Comparison of ENCODE assay signal across 8 mouse cellular contexts in genomic region chr7:15945211-15945610, GRCm38 (mm10). TPM values are rescaled to one million over a fixed set of nuclear protein-coding genes. Genes with fewer than 3 reads are reported as not detected.
DNase-seq lines count a peak whose midpoint lies in the region; ATAC-seq and TF ChIP-seq lines count a peak whose summit lies in the region.

No protein-coding gene starts in this region.

- TF ChIP-seq CTCF in MEL (IDR thresholded peaks at IDR 0.05 in 2 of 3, conservative IDR thresholded peaks at IDR 0.05 in 1 of 3; ENCODE audit: control insufficient read depth in 1 of 3, insufficient read depth in 1 of 3, low read depth in 2 of 3, low read length in 3 of 3, poor library complexity in 1 of 3, severe bottlenecking in 1 of 3): no peak
- no peak for TF ChIP-seq CTCF in forebrain, postnatal 0 days (IDR thresholded peaks at IDR 0.05; ENCODE audit: low read depth)

- DNase-seq in heart, adult 8-10 months (ENCODE audit: low spot score): no peak
- no peak for DNase-seq in MEL (ENCODE audit: low read depth, low spot score)
- DNase-seq in forebrain, postnatal 0 days: no peak
- no peak for DNase-seq in midbrain, embryonic 10.5 days (ENCODE audit: low spot score)
- DNase-seq in right cerebral cortex, adult 18-20 months: no peak
- no peak for DNase-seq in T-cell, adult 2 months (ENCODE audit: low spot score)
- no peak for DNase-seq in left cerebral cortex, adult 11 months (ENCODE audit: low spot score)

- no peak for TF ChIP-seq EP300 in MEL (IDR thresholded peaks at IDR 0.05; ENCODE audit: low read depth in 1 of 2, low read length in 2 of 2)

- no peak for TF ChIP-seq RAD21 in MEL (IDR thresholded peaks at IDR 0.05; ENCODE audit: low read depth, low read length)

- no peak for ATAC-seq in heart, embryonic 15.5 days (replicated peaks; ENCODE audit: insufficient number of reproducible peaks, insufficient read depth, low FRiP score, low read depth)
- ATAC-seq in forebrain, postnatal 0 days: no peak

- WGBS in heart, embryonic 15.5 days: 5% methylated on average over 8 of the region's 8 CpGs
- WGBS in forebrain, postnatal 0 days: 6% methylated on average over 8 of the region's 8 CpGs
- 9% methylated on average over 8 of the region's 8 CpGs for WGBS in midbrain, embryonic 10.5 days

- TF ChIP-seq POLR2A in MEL (IDR thresholded peaks at IDR 0.05; ENCODE audit: control insufficient read depth in 1 of 2, insufficient read depth in 1 of 2, low read depth in 1 of 2, low read length in 2 of 2, poor library complexity in 1 of 2): no peak

- H3K9me3 ChIP-seq in heart, embryonic 15.5 days (replicated peaks): no peaks in the 10 kb centered on the region
- H3K9me3 ChIP-seq in MEL (replicated peaks; ENCODE audit: insufficient read depth, low read length): no peaks in the 10 kb centered on the region
- no peaks in the 10 kb centered on the region for H3K9me3 ChIP-seq in forebrain, postnatal 0 days (ENCODE audit: low read length)
- no peaks in the 10 kb centered on the region for H3K9me3 ChIP-seq in midbrain, embryonic 10.5 days (replicated peaks)

- peak overlapping the region; percentile 85 for H3K4me3 ChIP-seq in heart, embryonic 15.5 days
- peak overlapping the region; percentile 96 to 98 for H3K4me3 ChIP-seq in MEL (ENCODE audit: control insufficient read depth in 1 of 2, insufficient read depth in 1 of 2, low read depth in 2 of 2, low read length in 2 of 2)
- H3K4me3 ChIP-seq in forebrain, postnatal 0 days (ENCODE audit: low read depth, low read length): peak overlapping the region; percentile 79
- peak overlapping the region; percentile 77 for H3K4me3 ChIP-seq in midbrain, embryonic 10.5 days

- peaks cover 52% of the 10 kb centered on the region for H3K36me3 ChIP-seq in heart, embryonic 15.5 days
- H3K36me3 ChIP-seq in MEL (ENCODE audit: control insufficient read depth in 1 of 2, insufficient read depth in 2 of 2, low read length in 2 of 2): peaks cover 4 to 38% of the 10 kb centered on the region in 2 experiments; a peak in 3 of 4 replicates
- H3K36me3 ChIP-seq in forebrain, postnatal 0 days (ENCODE audit: insufficient read depth): peaks cover 36% of the 10 kb centered on the region
- peaks cover 43% of the 10 kb centered on the region for H3K36me3 ChIP-seq in midbrain, embryonic 10.5 days

- peaks cover 25% of the 10 kb centered on the region for H3K79me2 ChIP-seq in MEL (ENCODE audit: control insufficient read depth, insufficient read depth, low read length, poor library complexity)

- H3K4me2 ChIP-seq in heart, embryonic 15.5 days: peak overlapping the region; percentile 67
- peak overlapping the region; percentile 73 for H3K4me2 ChIP-seq in forebrain, postnatal 0 days (ENCODE audit: low read depth)

- H3K9ac ChIP-seq in heart, embryonic 15.5 days: peak overlapping the region; percentile 84
- H3K9ac ChIP-seq in MEL (ENCODE audit: control insufficient read depth, low read depth, low read length, poor library complexity, severe bottlenecking): peak overlapping the region; percentile 98
- H3K9ac ChIP-seq in forebrain, postnatal 0 days: peak overlapping the region; percentile 74

- H3K27me3 ChIP-seq in heart, embryonic 15.5 days: no peaks in the 10 kb centered on the region
- H3K27me3 ChIP-seq in MEL (ENCODE audit: control insufficient read depth in 1 of 2, insufficient read depth in 2 of 2, low read length in 2 of 2): no peaks in the 10 kb centered on the region
- H3K27me3 ChIP-seq in forebrain, postnatal 0 days (ENCODE audit: insufficient read depth, low read length): no peaks in the 10 kb centered on the region
- H3K27me3 ChIP-seq in midbrain, embryonic 10.5 days (ENCODE audit: low read depth, poor library complexity, severe bottlenecking): 0 out of 2 replicates have a peak, but pooled peaks cover 10% of the 10 kb centered on the region

- peaks cover 27% of the 10 kb centered on the region for H3K4me1 ChIP-seq in heart, embryonic 15.5 days (replicated peaks)
- H3K4me1 ChIP-seq in MEL (ENCODE audit: control insufficient read depth in 1 of 2, insufficient read depth in 2 of 2, low read length in 2 of 2): peaks cover 7 to 33% of the 10 kb centered on the region in 2 experiments
- peaks cover 9% of the 10 kb centered on the region for H3K4me1 ChIP-seq in forebrain, postnatal 0 days (ENCODE audit: insufficient read depth)
- peaks cover 29% of the 10 kb centered on the region for H3K4me1 ChIP-seq in midbrain, embryonic 10.5 days

- peak overlapping the region; percentile 98 for H3K27ac ChIP-seq in heart, embryonic 15.5 days
- peak overlapping the region; percentile 68 for H3K27ac ChIP-seq in MEL (ENCODE audit: control insufficient read depth, low read depth, low read length)
- peak overlapping the region; percentile 95; the same call in 1 of the 2 replicates for H3K27ac ChIP-seq in forebrain, postnatal 0 days (ENCODE audit: low read depth, low read length)
- H3K27ac ChIP-seq in midbrain, embryonic 10.5 days (replicated peaks): peak overlapping the region; percentile 97

TF ChIP-seq in MEL, 35 proteins besides CTCF, POLR2A, EP300 and RAD21:
- TF ChIP-seq UBTF (IDR thresholded peaks at IDR 0.05; ENCODE audit: borderline replicate concordance, insufficient read depth, low read depth, low read length): no peak
TF ChIP-seq in MEL: peak in this region for 0.

RNA-seq across cellular contexts. Expression of gene Nop53, which starts 0.7 kb away (rescaled TPM):
- 118 and 124 TPM in 2 replicates for polyA plus RNA-seq in heart, embryonic 15.5 days (2015; fragmentation: Nextera tagmentation; extraction: Ambion mirVana)
- total RNA-seq in heart, adult 8-10 months (2022): 100 to 1,000 TPM; 121 to 147 (median 136) TPM
- total RNA-seq in MEL (2012; rRNA removed): 310 and 359 TPM in 2 replicates
- 100 to 1,000 TPM in 1 of 2 experiments, not detected in 1; 482 TPM for polyA plus RNA-seq in MEL (2012; ENCODE audit: insufficient read depth in 1 of 2, insufficient read length in 2 of 2, low read depth in 1 of 2, low replicate concordance in 2 of 2, missing spikeins in 1 of 2)
- 117 and 189 TPM in 2 replicates for total RNA-seq in forebrain, postnatal 0 days (2014; rRNA removed)
- 143 and 154 TPM in 2 replicates for polyA plus RNA-seq in forebrain, postnatal 0 days (2015; fragmentation: Nextera tagmentation; extraction: Ambion mirVana)
- 181 and 183 TPM in 2 replicates for polyA plus RNA-seq in midbrain, embryonic 10.5 days (2016; fragmentation: Nextera tagmentation; extraction: Ambion mirVana)

RNA-seq across cellular contexts. Expression of gene Ehd2, which starts 22.2 kb away (rescaled TPM):
- polyA plus RNA-seq in heart, embryonic 15.5 days (2015; fragmentation: Nextera tagmentation; extraction: Ambion mirVana): 62.8 TPM in 2 replicates
- total RNA-seq in heart, adult 8-10 months (2022): 10 to 100 TPM; 54.4 to 95.0 (median 82.9) TPM
- total RNA-seq in MEL (2012; rRNA removed): 2.5 and 3.2 TPM in 2 replicates
- 1 to 10 TPM in 1 of 2 experiments, not detected in 1; 6.2 TPM for polyA plus RNA-seq in MEL (2012; ENCODE audit: insufficient read depth in 1 of 2, insufficient read length in 2 of 2, low read depth in 1 of 2, low replicate concordance in 2 of 2, missing spikeins in 1 of 2)
- 3.1 and 3.5 TPM in 2 replicates for total RNA-seq in forebrain, postnatal 0 days (2014; rRNA removed)
- polyA plus RNA-seq in forebrain, postnatal 0 days (2015; fragmentation: Nextera tagmentation; extraction: Ambion mirVana): 4.4 and 5.0 TPM in 2 replicates
- 12.5 and 13.6 TPM in 2 replicates for polyA plus RNA-seq in midbrain, embryonic 10.5 days (2016; fragmentation: Nextera tagmentation; extraction: Ambion mirVana)

RNA-seq across cellular contexts. Expression of gene Selenow, which starts 23.0 kb away (rescaled TPM):
- polyA plus RNA-seq in heart, embryonic 15.5 days (2015; fragmentation: Nextera tagmentation; extraction: Ambion mirVana): 644 and 688 TPM in 2 replicates
- total RNA-seq in heart, adult 8-10 months (2022): 100 to 1,000 TPM; 183 to 219 (median 204) TPM
- total RNA-seq in MEL (2012; rRNA removed): 13.1 and 15.8 TPM in 2 replicates
- polyA plus RNA-seq in MEL (2012; ENCODE audit: insufficient read depth in 1 of 2, insufficient read length in 2 of 2, low read depth in 1 of 2, low replicate concordance in 2 of 2, missing spikeins in 1 of 2): 10 to 100 TPM in 1 of 2 experiments, not detected in 1; 71.2 TPM
- 813 and 1,238 TPM in 2 replicates for total RNA-seq in forebrain, postnatal 0 days (2014; rRNA removed)
- 2,478 and 2,732 TPM in 2 replicates for polyA plus RNA-seq in forebrain, postnatal 0 days (2015; fragmentation: Nextera tagmentation; extraction: Ambion mirVana)
- polyA plus RNA-seq in midbrain, embryonic 10.5 days (2016; fragmentation: Nextera tagmentation; extraction: Ambion mirVana): 864 and 990 TPM in 2 replicates
